Mouse (Mus musculus) erythroblast, embryonic 14.5 days (primary cell): ENCODE data around the gene Map3k20.

Experiments
- GATA1 ChIP-seq: IDR thresholded peaks from 2 replicates; pipeline ENCODE4 v1.6.1; 2012; ENCODE audit warnings: low read length, inconsistent platforms, mixed read lengths
- TAL1 ChIP-seq: IDR thresholded peaks from 3 replicates; pipeline ENCODE4 v1.6.1; 2012; ENCODE audit warnings: low read length, inconsistent platforms, mixed read lengths

DNA sequence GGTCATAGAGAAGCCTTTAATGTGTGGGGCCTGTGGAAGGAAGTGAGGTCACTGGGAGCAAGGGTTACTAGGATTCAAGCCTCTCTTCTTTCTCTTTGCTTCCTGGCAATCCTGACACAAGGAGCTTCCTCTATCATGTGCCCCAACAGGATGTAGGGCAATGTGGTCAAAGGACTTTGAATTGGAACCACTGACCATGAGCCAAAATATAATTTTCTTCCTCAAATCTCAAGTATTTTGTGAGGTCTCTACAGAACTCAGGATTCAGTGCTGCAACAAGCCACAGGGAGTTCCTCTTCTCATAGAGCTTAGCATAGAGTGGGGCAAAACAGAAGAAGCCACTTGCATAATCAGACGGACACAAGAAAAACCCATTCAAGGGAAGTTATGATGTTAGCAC lies 24.7 kb upstream of the Map3k20 start:
- TF ChIP-seq GATA1 (no peak), TAL1 (no peak)
